Mouse (Mus musculus) adrenal gland, adult 2 months (tissue): Measurements from ENCODE around the gene Ifnl3. TPM values are rescaled to one million over a fixed set of nuclear protein-coding genes. Genes with fewer than 3 reads are reported as not detected.

ENCODE experiments used
- microRNA-seq, 2 experiments: library from miRNA; unstranded; fragments of <30 nt; microRNA quantifications; one replicate each; pipeline ENCODE4 v1.2.0; 2021
- polyA plus RNA-seq: library from polyadenylated mRNA; depleted of rRNA; stranded (reverse); fragments of >200 nt; gene quantifications from 2 replicates; pipeline ENCODE4 v1.2.3, GENCODE M21; 2012; rRNA removed
- total RNA-seq, 2 experiments: library from RNA; stranded (reverse); gene quantifications; 2 replicates each; pipeline ENCODE4 v1.2.3; 2021

The Ifnl3 gene
- total and polyA plus RNA-seq, 3 experiments: 0.48 TPM; not detected in 2

Small RNAs within 50 kb of the gene (microRNA-seq; reads per million reads assigned to microRNA genes)
- 0.44 to 1.7 reads per million in 2 experiments for gene Mir7049

Other genes with a start within 250 kb of the Ifnl3 start
- 10 to 100 TPM in 1 of 2 experiments, 1 to 10 TPM in 1; 9.1 to 17.6 TPM for gene Eid2b, start 245.1 kb upstream of the Ifnl3 start, total RNA-seq
- gene Eid2b, start 245.1 kb upstream of the Ifnl3 start, polyA plus RNA-seq: 44.8 and 49.6 TPM in 2 replicates
- not detected for gene Selenov, start 231.7 kb upstream of the Ifnl3 start, total RNA-seq
- gene Selenov, start 231.7 kb upstream of the Ifnl3 start, polyA plus RNA-seq: 0.19 TPM in 1 of 2 replicates, not detected in the other
- gene Dll3, start 220.6 kb upstream of the Ifnl3 start, total RNA-seq: under 1 TPM in 1 of 2 experiments, not detected in 1; 0.10 TPM
- gene Dll3, start 220.6 kb upstream of the Ifnl3 start, polyA plus RNA-seq: 0.16 and 0.29 TPM in 2 replicates
- 10 to 100 TPM; 66.6 to 99.9 TPM for gene Timm50, start 210.8 kb upstream of the Ifnl3 start, total RNA-seq
- 90.5 and 101 TPM in 2 replicates for gene Timm50, start 210.8 kb upstream of the Ifnl3 start, polyA plus RNA-seq
- gene Supt5, start 184.1 kb upstream of the Ifnl3 start, total RNA-seq: 100 to 1,000 TPM; 156 to 171 TPM
- 163 and 190 TPM in 2 replicates for gene Supt5, start 184.1 kb upstream of the Ifnl3 start, polyA plus RNA-seq
- 1,000 to 10,000 TPM in 1 of 2 experiments, 100 to 1,000 TPM in 1; 895 to 1,085 TPM for gene Rps16, start 172.2 kb upstream of the Ifnl3 start, total RNA-seq
- gene Rps16, start 172.2 kb upstream of the Ifnl3 start, polyA plus RNA-seq: 555 and 709 TPM in 2 replicates
- gene Plekhg2, start 150.2 kb upstream of the Ifnl3 start, total RNA-seq: 10 to 100 TPM; 14.9 to 15.6 TPM
- 22.5 and 23.2 TPM in 2 replicates for gene Plekhg2, start 150.2 kb upstream of the Ifnl3 start, polyA plus RNA-seq
- gene Zfp36, start 142.6 kb upstream of the Ifnl3 start, total RNA-seq: 10 to 100 TPM; 16.3 to 19.4 TPM
- gene Zfp36, start 142.6 kb upstream of the Ifnl3 start, polyA plus RNA-seq: 25.9 and 32.3 TPM in 2 replicates
- 10 to 100 TPM; 39.6 to 49.7 TPM for gene Med29, start 130.1 kb upstream of the Ifnl3 start, total RNA-seq
- 72.1 and 88.5 TPM in 2 replicates for gene Med29, start 130.1 kb upstream of the Ifnl3 start, polyA plus RNA-seq
- 100 to 1,000 TPM in 1 of 2 experiments, 10 to 100 TPM in 1; 73.4 to 104 TPM for gene Paf1, start 129.9 kb upstream of the Ifnl3 start, total RNA-seq
- gene Paf1, start 129.9 kb upstream of the Ifnl3 start, polyA plus RNA-seq: 323 and 399 TPM in 2 replicates
- gene Gmfg, start 85.4 kb upstream of the Ifnl3 start, total RNA-seq: 10 to 100 TPM in 1 of 2 experiments, 1 to 10 TPM in 1; 7.1 to 10.4 TPM
- gene Gmfg, start 85.4 kb upstream of the Ifnl3 start, polyA plus RNA-seq: 0.58 and 0.89 TPM in 2 replicates
- gene Lrfn1, start 70.9 kb upstream of the Ifnl3 start, total RNA-seq: 10 to 100 TPM; 12.9 to 25.4 TPM
- gene Lrfn1, start 70.9 kb upstream of the Ifnl3 start, polyA plus RNA-seq: 33.6 and 37.1 TPM in 2 replicates
- gene Ifnl2, start 12.4 kb upstream of the Ifnl3 start, total RNA-seq: not detected
- gene Ifnl2, start 12.4 kb upstream of the Ifnl3 start, polyA plus RNA-seq: 0.33 and 1.00 TPM in 2 replicates
- not detected for gene Sycn, start 18.0 kb downstream of the Ifnl3 start, total RNA-seq
- 0.44 and 0.48 TPM in 2 replicates for gene Sycn, start 18.0 kb downstream of the Ifnl3 start, polyA plus RNA-seq
- gene Nccrp1, start 24.4 kb downstream of the Ifnl3 start, total RNA-seq: not detected
- gene Nccrp1, start 24.4 kb downstream of the Ifnl3 start, polyA plus RNA-seq: 0.10 TPM in 1 of 2 replicates, not detected in the other
- gene Samd4b, start 75.3 kb downstream of the Ifnl3 start, total RNA-seq: 10 to 100 TPM; 61.0 to 78.2 TPM
- gene Samd4b, start 75.3 kb downstream of the Ifnl3 start, polyA plus RNA-seq: 127 and 146 TPM in 2 replicates
- 10 to 100 TPM; 28.7 to 29.6 TPM for gene Pak4, start 75.3 kb downstream of the Ifnl3 start, total RNA-seq
- gene Pak4, start 75.3 kb downstream of the Ifnl3 start, polyA plus RNA-seq: 53.5 and 54.9 TPM in 2 replicates
- gene Acp7, start 108.5 kb downstream of the Ifnl3 start, total RNA-seq: not detected
- not detected in 2 replicates for gene Acp7, start 108.5 kb downstream of the Ifnl3 start, polyA plus RNA-seq
- gene Fbxo27, start 170.0 kb downstream of the Ifnl3 start, total RNA-seq: 1 to 10 TPM; 1.7 to 2.6 TPM
- 6.6 and 8.5 TPM in 2 replicates for gene Fbxo27, start 170.0 kb downstream of the Ifnl3 start, polyA plus RNA-seq
- 1 to 10 TPM; 2.0 to 5.3 TPM for gene Fbxo17, start 194.0 kb downstream of the Ifnl3 start, total RNA-seq
- gene Fbxo17, start 194.0 kb downstream of the Ifnl3 start, polyA plus RNA-seq: 11.1 and 14.1 TPM in 2 replicates
- 10 to 100 TPM; 74.6 to 82.1 TPM for gene Mrps12, start 219.0 kb downstream of the Ifnl3 start, total RNA-seq
- gene Mrps12, start 219.0 kb downstream of the Ifnl3 start, polyA plus RNA-seq: 217 and 245 TPM in 2 replicates
- 10 to 100 TPM; 16.5 to 21.2 TPM for gene Sars2, start 219.2 kb downstream of the Ifnl3 start, total RNA-seq
- gene Sars2, start 219.2 kb downstream of the Ifnl3 start, polyA plus RNA-seq: 42.6 and 43.0 TPM in 2 replicates
- not detected for gene Ccer2, start 233.3 kb downstream of the Ifnl3 start, total RNA-seq
- not detected in 2 replicates for gene Ccer2, start 233.3 kb downstream of the Ifnl3 start, polyA plus RNA-seq
- gene Sirt2, start 243.9 kb downstream of the Ifnl3 start, total RNA-seq: 10 to 100 TPM; 86.0 to 87.0 TPM
- 57.3 and 59.0 TPM in 2 replicates for gene Sirt2, start 243.9 kb downstream of the Ifnl3 start, polyA plus RNA-seq
- 10 to 100 TPM; 38.0 to 62.9 TPM for gene Nfkbib, start 244.7 kb downstream of the Ifnl3 start, total RNA-seq
- gene Nfkbib, start 244.7 kb downstream of the Ifnl3 start, polyA plus RNA-seq: 97.6 and 122 TPM in 2 replicates